Mouse (Mus musculus) intestine, embryonic 14.5 days (tissue): ENCODE data around the gene Otop1. TPM values are rescaled to one million over a fixed set of nuclear protein-coding genes. Genes with fewer than 3 reads are reported as not detected.

Experiments used
- ATAC-seq: fragments of 200-750 bp; cut with Nextera tagmentation; replicated peaks from 2 replicates; pipeline ENCODE4 v1.8.0; 2017; ENCODE audit warnings: low read depth, moderate number of reproducible peaks, moderate TSS enrichment, moderate library complexity; ENCODE audit not compliant: low FRiP score, low TSS enrichment
- DNase-seq: peaks from one replicate; pipeline ENCODE4 v3.0.0-alpha.2; 2018; ENCODE audit warnings: low spot score
- H3K27ac ChIP-seq: fragments of 300-500 bp; sonication (generic); 2 replicates; pipeline ENCODE4 v1.5.1; 2014; ENCODE audit warnings: low read depth, mild to moderate bottlenecking, control low read depth
- H3K27me3 ChIP-seq: fragments of 300-500 bp; sonication (generic); replicated peaks from 2 replicates; pipeline ENCODE4 v1.6.1; 2014; ENCODE audit warnings: low read length, control low read depth; ENCODE audit not compliant: control insufficient read depth, insufficient read depth
- H3K36me3 ChIP-seq: fragments of 300-500 bp; sonication (generic); 2 replicates; pipeline ENCODE4 v1.6.1; 2014; ENCODE audit warnings: low read length, control low read depth; ENCODE audit not compliant: control insufficient read depth, insufficient read depth
- H3K4me1 ChIP-seq: fragments of 300-500 bp; sonication (generic); replicated peaks from 2 replicates; pipeline ENCODE4 v1.6.1; 2014; ENCODE audit warnings: low read length, control low read depth, mixed read lengths; ENCODE audit not compliant: control insufficient read depth, insufficient read depth
- H3K4me2 ChIP-seq: fragments of 300-500 bp; sonication (generic); 2 replicates; pipeline ENCODE4 v1.6.1; 2014; ENCODE audit warnings: low read length
- H3K4me3 ChIP-seq: fragments of 300-500 bp; sonication (generic); 2 replicates; pipeline ENCODE4 v1.5.1; 2014; ENCODE audit warnings: low read depth, low read length, control low read depth, mixed read lengths
- H3K9ac ChIP-seq: fragments of 300-500 bp; sonication (generic); 2 replicates; pipeline ENCODE4 v1.6.1; 2014; ENCODE audit warnings: mild to moderate bottlenecking, low read length
- H3K9me3 ChIP-seq: fragments of 300-500 bp; sonication (generic); 2 replicates; pipeline ENCODE4 v1.6.1; 2016; ENCODE audit warnings: low read length, control low read depth; ENCODE audit not compliant: control insufficient read depth
- whole genome bisulfite sequencing: fragments of 180-500 bp; shearing (Covaris S2); extraction: QIAGEN DNeasy Blood & Tissue Kit; methylation state at CpG from one replicate; pipeline ENCODE4 v1.1.7; 2014; 5-methylcytosine and 5-hydroxymethylcytosine counted together
- polyA plus RNA-seq: library from polyadenylated mRNA; unstranded; fragments of >200 nt; fragmentation: Nextera tagmentation; extraction: Ambion mirVana; gene quantifications from 2 replicates; pipeline ENCODE4 v1.2.1, GENCODE M21; 2014

Otop1 gene
- not detected in 2 replicates for polyA plus RNA-seq

- H3K4me3 ChIP-seq, result no peak within 1 kb of the TSS
- no peaks in the 10 kb centered on the region; the same call in 1 of the 2 replicates for H3K4me1 ChIP-seq
- H3K9me3 ChIP-seq, result no peaks in the 10 kb centered on the region
- no peak within 1 kb of the TSS for H3K9ac ChIP-seq
- H3K27ac ChIP-seq, result no peak within 1 kb of the TSS
- no peak within 1 kb of the TSS for H3K4me2 ChIP-seq
- peaks cover 67% of the 10 kb centered on the region for H3K27me3 ChIP-seq
- DNase-seq, result no peak
- ATAC-seq, result no peak
- 8% methylated on average over 4 of the region's 4 CpGs for WGBS
- H3K36me3 ChIP-seq, result peaks cover 8% of the 10 kb centered on the region; the same call in 1 of the 2 replicates
Measured at GRCm38 (mm10) chr5:38275771-38276170, at the start of gene Otop1. Otop1 (plus strand) TSS chr5:38275972.

GRCm38 (mm10) chr5:38235422-38235821 lies 40.4 kb upstream of the Otop1 start:
- H3K36me3 ChIP-seq, result peaks cover 49% of the 10 kb centered on the region
- DNase-seq, result peak; percentile 73

GRCm38 (mm10) chr5:38236627-38237026 lies 39.1 kb upstream of the Otop1 start:
- H3K9me3 ChIP-seq, result no peaks in the 10 kb centered on the region
- no peak overlapping the region for H3K4me2 ChIP-seq
- H3K36me3 ChIP-seq, result peaks cover 37% of the 10 kb centered on the region
- H3K27me3 ChIP-seq, result no peaks in the 10 kb centered on the region
- no peak overlapping the region for H3K4me3 ChIP-seq
- no peak overlapping the region for H3K9ac ChIP-seq
- 93% methylated on average over 2 of the region's 2 CpGs for WGBS
- no peaks in the 10 kb centered on the region for H3K4me1 ChIP-seq
- H3K27ac ChIP-seq, result no peak overlapping the region
- no peak for DNase-seq
- no peak for ATAC-seq

More at GRCm38 (mm10) chr5:38235422-38235821, 40.4 kb upstream of the Otop1 start:
- 71% methylated on average over 4 of the region's 4 CpGs for WGBS
- 0 out of 2 replicates have a peak, but pooled peaks have one; percentile 36 for ATAC-seq
- no peak overlapping the region for H3K9ac ChIP-seq
- no peak overlapping the region for H3K4me3 ChIP-seq
- H3K4me2 ChIP-seq, result no peak overlapping the region
- H3K27me3 ChIP-seq, result no peaks in the 10 kb centered on the region
- no peaks in the 10 kb centered on the region for H3K9me3 ChIP-seq
- no peaks in the 10 kb centered on the region for H3K4me1 ChIP-seq
- H3K27ac ChIP-seq, result no peak overlapping the region

DNA sequence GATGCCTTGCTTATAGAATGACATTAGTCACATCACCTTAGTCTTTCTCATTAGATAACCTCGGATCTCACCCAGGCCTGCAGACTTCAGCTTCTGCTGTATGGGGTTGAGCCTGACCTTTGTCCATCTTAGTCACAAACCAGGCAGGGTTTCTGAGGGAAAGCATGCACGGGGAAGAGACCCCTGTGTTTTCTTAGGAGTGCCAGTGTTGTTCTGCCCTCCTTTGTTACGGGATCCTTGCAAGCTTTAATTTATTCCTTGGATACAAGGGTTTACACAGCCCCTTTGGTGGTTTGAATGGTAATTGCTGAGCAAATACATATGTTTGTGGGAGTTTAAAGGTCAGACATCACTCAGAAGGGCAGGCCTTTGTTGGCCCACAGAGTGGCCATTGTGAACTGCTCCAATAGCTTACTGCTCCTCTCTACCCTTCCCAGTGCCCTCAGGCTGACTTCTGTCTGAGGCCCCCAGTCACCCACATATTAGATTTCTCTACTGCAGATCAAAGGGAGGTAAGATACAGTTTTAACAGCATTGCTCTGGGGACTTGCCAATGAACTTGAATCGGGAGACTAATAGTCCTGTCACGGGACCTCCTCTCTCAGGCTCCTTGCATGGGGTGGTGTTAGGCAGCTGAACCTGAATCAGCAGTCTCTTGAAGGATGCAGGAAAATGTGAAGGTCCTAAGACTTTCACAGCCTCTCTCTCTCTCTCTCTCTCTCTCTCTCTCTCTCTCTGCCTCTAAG lies 34.9 kb upstream of the Otop1 start:
- WGBS, result 55% methylated on average over 5 of the region's 5 CpGs

DNA sequence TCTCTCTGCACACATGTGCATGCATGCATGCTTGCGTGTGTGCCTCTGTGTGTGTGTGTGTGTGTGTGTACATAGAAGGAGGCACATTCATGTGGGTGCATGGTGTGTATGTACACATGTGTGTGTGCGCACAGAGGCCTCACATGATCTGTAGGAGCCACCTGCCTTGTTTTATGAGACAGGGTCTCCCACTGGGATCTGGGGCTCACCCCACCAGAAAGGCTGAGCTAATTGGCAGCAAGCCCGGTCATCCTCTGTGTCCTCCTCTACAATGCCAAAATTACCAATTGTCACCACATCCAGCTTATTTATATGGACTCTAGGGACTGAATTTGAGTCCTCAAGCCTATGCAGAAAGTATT lies 34.3 kb upstream of the Otop1 start:
- Histone ChIP-seq H3K27ac (no peak overlapping the region), H3K27me3 (no peaks in the 10 kb centered on the region), H3K4me3 (no peak overlapping the region), H3K9me3 (no peaks in the 10 kb centered on the region), H3K4me2 (no peak overlapping the region), H3K9ac (no peak overlapping the region), H3K36me3 (no peaks in the 10 kb centered on the region), H3K4me1 (no peaks in the 10 kb centered on the region)
- 95% methylated on average over 3 of the region's 3 CpGs for WGBS
- DNase-seq (no peak), ATAC-seq (no peak)

More for the DNA sequence above, 34.9 kb upstream of the Otop1 start:
- Histone ChIP-seq H3K27ac (no peak overlapping the region), H3K4me2 (no peak overlapping the region), H3K4me1 (no peaks in the 10 kb centered on the region), H3K36me3 (no peaks in the 10 kb centered on the region), H3K27me3 (no peaks in the 10 kb centered on the region), H3K4me3 (no peak overlapping the region), H3K9me3 (no peaks in the 10 kb centered on the region), H3K9ac (no peak overlapping the region)
- DNase-seq, result peak; percentile 51
- peak; percentile 77; the same call in 1 of the 2 replicates for ATAC-seq

GRCm38 (mm10) chr5:38241966-38242365 lies 33.8 kb upstream of the Otop1 start:
- H3K4me1 ChIP-seq, result no peaks in the 10 kb centered on the region
- H3K9ac ChIP-seq, result no peak overlapping the region
- H3K4me3 ChIP-seq, result no peak overlapping the region
- ATAC-seq (no peak), DNase-seq (no peak)
- no peaks in the 10 kb centered on the region for H3K36me3 ChIP-seq
- no peaks in the 10 kb centered on the region for H3K27me3 ChIP-seq
- no peaks in the 10 kb centered on the region for H3K9me3 ChIP-seq
- no peak overlapping the region for H3K27ac ChIP-seq
- WGBS, result 84% methylated on average over 6 of the region's 6 CpGs
- H3K4me2 ChIP-seq, result no peak overlapping the region

DNA sequence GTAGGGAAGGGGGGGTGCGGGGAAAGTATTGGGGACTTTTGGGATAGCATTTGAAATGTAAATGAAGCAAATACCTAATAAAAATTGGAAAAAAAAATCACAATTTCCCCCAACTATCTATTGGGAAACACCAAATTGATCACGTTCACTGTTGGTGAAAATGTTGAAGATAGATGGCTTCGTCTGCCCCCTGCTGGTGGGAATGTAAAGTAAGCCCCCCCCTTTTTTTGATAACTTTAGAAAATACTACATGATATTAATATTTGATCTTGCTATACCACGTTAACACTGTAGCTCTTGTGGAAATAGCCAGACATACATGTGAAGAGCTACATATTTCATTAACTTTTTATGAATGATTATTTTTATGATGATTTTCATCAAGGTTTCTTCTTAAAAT lies 20.6 kb upstream of the Otop1 start:
- WGBS, result 36% methylated on average over 4 of the region's 4 CpGs
- no peak for ATAC-seq

DNA sequence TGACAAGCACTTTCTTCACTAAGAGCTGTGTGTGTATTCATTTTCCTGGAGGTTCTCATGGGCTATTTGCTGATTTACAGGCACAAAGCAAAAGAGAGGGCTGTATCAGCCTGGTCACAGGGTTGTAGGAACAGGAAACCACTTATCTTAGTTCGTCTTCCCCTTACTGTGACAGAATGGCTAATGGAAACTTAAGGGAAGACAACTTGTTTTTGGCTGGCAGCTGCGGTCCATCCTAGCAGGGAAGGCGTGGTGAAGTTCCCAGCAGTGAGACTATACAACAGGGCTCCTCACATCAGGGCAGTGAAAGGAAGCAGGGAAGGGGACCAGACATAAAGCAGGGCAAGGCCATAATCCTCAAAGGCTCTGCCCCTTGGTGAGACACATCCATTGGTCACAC lies 20.1 kb upstream of the Otop1 start:
- H3K4me1 ChIP-seq, result no peaks in the 10 kb centered on the region
- no peaks in the 10 kb centered on the region for H3K27me3 ChIP-seq
- H3K27ac ChIP-seq, result no peak overlapping the region
- ATAC-seq (no peak), DNase-seq (no peak)
- H3K9ac ChIP-seq, result no peak overlapping the region
- H3K9me3 ChIP-seq, result no peaks in the 10 kb centered on the region
- H3K4me3 ChIP-seq, result no peak overlapping the region
- H3K4me2 ChIP-seq, result no peak overlapping the region
- H3K36me3 ChIP-seq, result no peaks in the 10 kb centered on the region
- 83% methylated on average over 3 of the region's 3 CpGs for WGBS

More for the DNA sequence above, 20.6 kb upstream of the Otop1 start:
- DNase-seq, result no peak
- Histone ChIP-seq H3K4me2 (no peak overlapping the region), H3K36me3 (no peaks in the 10 kb centered on the region), H3K4me1 (no peaks in the 10 kb centered on the region), H3K4me3 (no peak overlapping the region), H3K27me3 (no peaks in the 10 kb centered on the region), H3K27ac (no peak overlapping the region), H3K9ac (no peak overlapping the region), H3K9me3 (no peaks in the 10 kb centered on the region)

GRCm38 (mm10) chr5:38256551-38256950 lies 19.2 kb upstream of the Otop1 start:
- H3K4me3 ChIP-seq, result no peak overlapping the region
- DNase-seq (no peak), ATAC-seq (no peak)
- no peaks in the 10 kb centered on the region for H3K9me3 ChIP-seq
- H3K27ac ChIP-seq, result no peak overlapping the region
- H3K27me3 ChIP-seq, result no peaks in the 10 kb centered on the region
- H3K9ac ChIP-seq, result no peak overlapping the region
- no peak overlapping the region for H3K4me2 ChIP-seq
- no peaks in the 10 kb centered on the region for H3K4me1 ChIP-seq
- no peaks in the 10 kb centered on the region for H3K36me3 ChIP-seq
- WGBS, result 86% methylated on average over 1 of the region's 1 CpGs
